Mouse (Mus musculus) intestine, postnatal 0 days (tissue): Measurements from ENCODE around the gene Adsl. TPM values are rescaled to one million over a fixed set of nuclear protein-coding genes. Genes with fewer than 3 reads are reported as not detected.

Source experiments
- ATAC-seq: fragments of 200-750 bp; cut with Nextera tagmentation; 2 replicates; pipeline ENCODE4 v1.8.0; 2017; ENCODE audit warnings: mild to moderate bottlenecking, moderate TSS enrichment, moderate library complexity
- H3K27ac ChIP-seq: fragments of 300-500 bp; sonication (generic); 2 replicates; pipeline ENCODE4 v1.5.1; 2014; ENCODE audit warnings: mild to moderate bottlenecking, low read depth, low read length, moderate library complexity
- H3K27me3 ChIP-seq: fragments of 300-500 bp; sonication (generic); replicated peaks from 2 replicates; pipeline ENCODE4 v1.6.1; 2014; ENCODE audit warnings: low read length, mixed read lengths; ENCODE audit not compliant: control insufficient read depth, insufficient read depth
- H3K36me3 ChIP-seq: fragments of 300-500 bp; sonication (generic); 2 replicates; pipeline ENCODE4 v1.6.1; 2014; ENCODE audit warnings: mild to moderate bottlenecking, moderate library complexity; ENCODE audit not compliant: control insufficient read depth, insufficient read depth
- H3K4me1 ChIP-seq: fragments of 300-500 bp; sonication (generic); replicated peaks from 2 replicates; pipeline ENCODE4 v1.6.1; 2014; ENCODE audit warnings: antibody characterized with exemption, low read length, mixed read lengths; ENCODE audit not compliant: control insufficient read depth, insufficient read depth
- H3K4me2 ChIP-seq: fragments of 300-500 bp; sonication (generic); replicated peaks from 2 replicates; pipeline ENCODE4 v1.6.1; 2014; ENCODE audit warnings: low read depth, mild to moderate bottlenecking, moderate library complexity
- H3K4me3 ChIP-seq: fragments of 300-500 bp; sonication (generic); 2 replicates; pipeline ENCODE4 v1.5.1; 2014; ENCODE audit warnings: low read depth, low read length
- H3K9ac ChIP-seq: fragments of 300-500 bp; sonication (generic); 2 replicates; pipeline ENCODE4 v1.6.1; 2014; ENCODE audit warnings: mild to moderate bottlenecking, low read depth, low read length
- H3K9me3 ChIP-seq: fragments of 300-500 bp; sonication (generic); 2 replicates; pipeline ENCODE4 v1.6.1; 2016; ENCODE audit warnings: mixed run types; ENCODE audit not compliant: control insufficient read depth
- CTCF ChIP-seq: sonication (generic); IDR thresholded peaks from 2 replicates; pipeline ENCODE4 v1.5.1; 2016; ENCODE audit warnings: low read depth, mild to moderate bottlenecking, control low read depth, antibody characterized with exemption, moderate library complexity
- WGBS: fragments of 180-500 bp; shearing (Covaris S2); extraction: QIAGEN DNeasy Blood & Tissue Kit; methylation state at CpG from one replicate; pipeline ENCODE4 v1.1.7; 2014; 5-methylcytosine and 5-hydroxymethylcytosine counted together
- polyA plus RNA-seq: library from polyadenylated mRNA; unstranded; fragments of >200 nt; fragmentation: Nextera tagmentation; extraction: Ambion mirVana; gene quantifications from 2 replicates; pipeline ENCODE4 v1.2.1, GENCODE M21; 2015

Gene Adsl
- polyA plus RNA-seq, 1 experiment from 2014 or later = 31.9 TPM

- H3K27me3 ChIP-seq = no peaks in the 10 kb centered on the region
- no peak for TF ChIP-seq CTCF
- no peak overlapping the region for H3K4me3 ChIP-seq
- H3K27ac ChIP-seq = no peak overlapping the region
- H3K9ac ChIP-seq = no peak overlapping the region
- WGBS = 78% methylated on average over 7 of the region's 7 CpGs
- H3K36me3 ChIP-seq = peaks cover 25% of the 10 kb centered on the region
- no peaks in the 10 kb centered on the region for H3K9me3 ChIP-seq
- ATAC-seq = no peak
- H3K4me1 ChIP-seq = no peaks in the 10 kb centered on the region
- H3K4me2 ChIP-seq = peak overlapping the region; percentile 62; the same call in 1 of the 2 replicates
These were observed 1.8 kb downstream of the Adsl start for GRCm38 (mm10) chr15:80950055-80950454.

- H3K4me3 ChIP-seq = no peak overlapping the region
- H3K27me3 ChIP-seq = no peaks in the 10 kb centered on the region
- H3K4me1 ChIP-seq = no peaks in the 10 kb centered on the region
- H3K9me3 ChIP-seq = no peaks in the 10 kb centered on the region
- no peak overlapping the region for H3K4me2 ChIP-seq
- no peak overlapping the region for H3K9ac ChIP-seq
- no peak for TF ChIP-seq CTCF
- 73% methylated on average over 9 of the region's 9 CpGs for WGBS
- H3K27ac ChIP-seq = no peak overlapping the region
- H3K36me3 ChIP-seq = peaks cover 54% of the 10 kb centered on the region
- no peak for ATAC-seq
These were observed 5.7 kb downstream of the Adsl start for GRCm38 (mm10) chr15:80953971-80954370.

GRCm38 (mm10) chr15:80954861-80955260 is 6.6 kb downstream of the Adsl start:
- whole genome bisulfite sequencing = 76% methylated on average over 3 of the region's 3 CpGs
- H3K36me3 ChIP-seq = peaks cover 62% of the 10 kb centered on the region
- no peaks in the 10 kb centered on the region for H3K4me1 ChIP-seq
- no peak overlapping the region for H3K4me2 ChIP-seq
- H3K9me3 ChIP-seq = no peaks in the 10 kb centered on the region
- no peak overlapping the region for H3K4me3 ChIP-seq
- no peak for ATAC-seq
- H3K27me3 ChIP-seq = no peaks in the 10 kb centered on the region
- H3K27ac ChIP-seq = no peak overlapping the region
- no peak for TF ChIP-seq CTCF
- no peak overlapping the region for H3K9ac ChIP-seq

GRCm38 (mm10) chr15:80955836-80956438 is 7.6 kb downstream of the Adsl start:
- Histone ChIP-seq H3K27ac (no peak overlapping the region), H3K4me1 (no peaks in the 10 kb centered on the region), H3K9me3 (no peaks in the 10 kb centered on the region), H3K4me2 (no peak overlapping the region), H3K4me3 (no peak overlapping the region), H3K9ac (no peak overlapping the region), H3K36me3 (peaks cover 72% of the 10 kb centered on the region), H3K27me3 (no peaks in the 10 kb centered on the region)
- 93% methylated on average over 12 of the region's 12 CpGs for WGBS
- TF ChIP-seq CTCF = no peak
- no peak for ATAC-seq

- no peak overlapping the region for H3K9ac ChIP-seq
- H3K36me3 ChIP-seq = peaks cover 47% of the 10 kb centered on the region
- no peak overlapping the region for H3K4me2 ChIP-seq
- no peak for TF ChIP-seq CTCF
- no peak for ATAC-seq
- WGBS = 76% methylated on average over 1 of the region's 1 CpGs
- H3K4me3 ChIP-seq = no peak overlapping the region
- H3K27me3 ChIP-seq = no peaks in the 10 kb centered on the region
- no peak overlapping the region for H3K27ac ChIP-seq
- no peaks in the 10 kb centered on the region for H3K9me3 ChIP-seq
- H3K4me1 ChIP-seq = no peaks in the 10 kb centered on the region
These were observed 21.1 kb downstream of the Adsl start for GRCm38 (mm10) chr15:80969371-80969770.

GRCm38 (mm10) chr15:80974311-80974710 is 26.0 kb downstream of the Adsl start:
- Histone ChIP-seq H3K36me3 (peaks cover 5% of the 10 kb centered on the region), H3K27me3 (no peaks in the 10 kb centered on the region), H3K4me3 (no peak overlapping the region), H3K9ac (no peak overlapping the region), H3K27ac (no peak overlapping the region), H3K9me3 (no peaks in the 10 kb centered on the region), H3K4me2 (no peak overlapping the region), H3K4me1 (no peaks in the 10 kb centered on the region)
- no peak for ATAC-seq
- WGBS = 41% methylated on average over 5 of the region's 5 CpGs
- no peak for TF ChIP-seq CTCF

GRCm38 (mm10) chr15:80975666-80976065 is 27.4 kb downstream of the Adsl start:
- WGBS = 82% methylated on average over 3 of the region's 3 CpGs
- H3K27me3 ChIP-seq = no peaks in the 10 kb centered on the region
- no peak overlapping the region for H3K4me2 ChIP-seq
- no peaks in the 10 kb centered on the region for H3K4me1 ChIP-seq
- H3K36me3 ChIP-seq = no peaks in the 10 kb centered on the region
- H3K9ac ChIP-seq = no peak overlapping the region
- H3K4me3 ChIP-seq = no peak overlapping the region
- no peak overlapping the region for H3K27ac ChIP-seq
- TF ChIP-seq CTCF = no peak
- no peaks in the 10 kb centered on the region for H3K9me3 ChIP-seq
- no peak for ATAC-seq
